Mouse (Mus musculus): ENCODE results near the gene Ralgps1. TPM values are rescaled to one million over a fixed set of nuclear protein-coding genes. Genes with fewer than 3 reads are reported as not detected.
A peak's percentile ranks its signal among the peaks of the same experiment; 100 is the strongest.

The Ralgps1 gene
- polyA plus RNA-seq, 1 experiment from 2014 or later, result 42.8 TPM

GRCm38 (mm10) chr2:33228077-33228476 is 143.2 kb downstream of the Ralgps1 start:
- Histone ChIP-seq H3K36me3 (no peaks in the 10 kb centered on the region), H3K27me3 (no peaks in the 10 kb centered on the region), H3K4me3 (no peak overlapping the region), H3K27ac (replicated peaks) (no peak overlapping the region), H3K4me1 (replicated peaks) (peaks cover 23% of the 10 kb centered on the region), H3K9ac (no peak overlapping the region), H3K9me3 (no peaks in the 10 kb centered on the region), H3K4me2 (no peak overlapping the region)
- WGBS, result 93% methylated on average over 11 of the region's 11 CpGs
- ATAC-seq (ENCODE audit: low FRiP score, low read depth), result no peak

DNA sequence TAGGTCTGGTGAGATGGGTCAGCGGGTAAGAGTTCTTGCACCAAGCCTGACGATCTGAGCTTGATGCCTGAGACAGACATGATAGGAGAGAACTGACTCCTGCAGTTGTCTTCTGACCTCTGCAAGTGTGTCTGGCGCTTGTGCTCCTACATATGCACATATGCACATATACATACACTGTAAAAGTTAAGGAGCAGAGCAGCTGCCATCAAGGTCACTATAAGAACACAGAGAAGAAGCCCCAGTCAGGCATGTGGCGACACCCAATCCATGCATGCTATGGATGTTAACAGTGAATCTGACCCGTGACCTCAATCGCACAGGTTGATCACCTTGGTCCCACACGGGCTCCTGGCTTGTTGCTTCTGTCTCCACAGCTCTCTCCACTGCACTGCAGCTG is 145.4 kb downstream of the Ralgps1 start:
- 95% methylated on average over 7 of the region's 7 CpGs for WGBS

DNA sequence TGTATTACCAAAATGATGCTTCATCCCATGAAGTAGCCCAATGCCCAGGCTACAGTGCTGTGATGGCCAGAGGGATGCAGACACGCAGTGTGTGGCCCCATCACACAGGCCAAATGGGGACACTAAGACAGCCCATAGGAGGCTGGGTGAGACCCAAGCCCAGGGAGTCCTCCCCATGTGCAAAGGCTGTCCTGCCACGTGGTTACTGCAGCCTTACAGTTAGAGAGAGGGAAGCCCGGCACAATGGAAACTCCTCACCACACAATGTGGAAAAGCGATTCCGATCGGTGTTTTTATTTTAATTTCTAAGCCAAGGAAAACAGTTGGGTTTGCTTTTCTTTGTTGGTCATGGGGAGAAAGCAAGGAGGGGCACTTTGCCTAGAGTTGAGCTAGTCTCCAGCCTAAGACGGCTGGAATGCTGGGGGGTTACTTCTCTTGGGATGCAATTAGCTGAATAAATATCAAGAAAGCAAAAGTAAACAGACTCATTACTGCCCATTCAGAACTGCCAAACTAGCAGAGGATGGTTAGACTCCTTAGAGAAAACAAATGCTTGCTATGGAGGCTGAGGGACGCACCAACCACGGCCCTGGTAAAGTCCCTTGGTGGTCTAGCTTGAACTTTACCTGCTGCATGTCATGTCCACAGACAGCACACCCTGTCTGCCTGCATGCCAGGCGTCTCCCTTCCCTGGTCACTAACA is 147.5 kb downstream of the Ralgps1 start:
- Histone ChIP-seq H3K27ac (replicated peaks) (no peak overlapping the region), H3K27me3 (no peaks in the 10 kb centered on the region), H3K9ac (no peak overlapping the region), H3K36me3 (no peaks in the 10 kb centered on the region), H3K4me3 (no peak overlapping the region), H3K4me2 (no peak overlapping the region), H3K9me3 (no peaks in the 10 kb centered on the region), H3K4me1 (replicated peaks) (peaks cover 32% of the 10 kb centered on the region)
- WGBS, result 78% methylated on average over 10 of the region's 10 CpGs
- ATAC-seq (ENCODE audit: low FRiP score, low read depth), result no peak

More for the DNA sequence above, 145.4 kb downstream of the Ralgps1 start:
- Histone ChIP-seq H3K4me2 (no peak overlapping the region), H3K27me3 (no peaks in the 10 kb centered on the region), H3K36me3 (no peaks in the 10 kb centered on the region), H3K4me1 (replicated peaks) (peaks cover 17% of the 10 kb centered on the region), H3K9me3 (no peaks in the 10 kb centered on the region), H3K9ac (no peak overlapping the region), H3K27ac (replicated peaks) (no peak overlapping the region), H3K4me3 (no peak overlapping the region)
- no peak for ATAC-seq (ENCODE audit: low FRiP score, low read depth)

DNA sequence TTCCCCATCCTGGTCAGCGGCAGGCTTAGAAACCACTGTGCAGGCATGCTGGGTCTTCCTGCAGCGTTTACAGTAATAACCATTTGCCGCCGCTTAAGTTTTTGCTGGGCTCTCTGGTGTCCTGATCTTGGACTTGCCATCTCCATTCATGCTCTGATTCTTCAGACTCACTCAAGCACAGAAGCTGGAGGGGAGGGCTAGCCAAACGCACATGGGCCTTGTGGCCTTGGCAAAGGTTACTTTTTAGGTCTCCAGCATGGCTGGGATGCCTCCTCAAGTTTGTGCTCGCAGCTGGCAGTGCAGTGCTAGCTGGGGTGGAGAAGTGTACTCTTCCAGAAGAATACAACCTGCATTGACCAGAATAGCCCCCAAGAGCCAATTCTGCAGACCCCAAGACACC is 148.8 kb downstream of the Ralgps1 start:
- no peak overlapping the region for H3K4me2 ChIP-seq
- no peak overlapping the region for H3K4me3 ChIP-seq
- 87% methylated on average over 6 of the region's 6 CpGs for WGBS
- peaks cover 42% of the 10 kb centered on the region for H3K4me1 ChIP-seq (replicated peaks)
- ATAC-seq (ENCODE audit: low FRiP score, low read depth), result no peak
- H3K9me3 ChIP-seq, result no peaks in the 10 kb centered on the region
- H3K27ac ChIP-seq (replicated peaks), result no peak overlapping the region
- no peaks in the 10 kb centered on the region for H3K27me3 ChIP-seq
- H3K9ac ChIP-seq, result no peak overlapping the region
- no peaks in the 10 kb centered on the region for H3K36me3 ChIP-seq

DNA sequence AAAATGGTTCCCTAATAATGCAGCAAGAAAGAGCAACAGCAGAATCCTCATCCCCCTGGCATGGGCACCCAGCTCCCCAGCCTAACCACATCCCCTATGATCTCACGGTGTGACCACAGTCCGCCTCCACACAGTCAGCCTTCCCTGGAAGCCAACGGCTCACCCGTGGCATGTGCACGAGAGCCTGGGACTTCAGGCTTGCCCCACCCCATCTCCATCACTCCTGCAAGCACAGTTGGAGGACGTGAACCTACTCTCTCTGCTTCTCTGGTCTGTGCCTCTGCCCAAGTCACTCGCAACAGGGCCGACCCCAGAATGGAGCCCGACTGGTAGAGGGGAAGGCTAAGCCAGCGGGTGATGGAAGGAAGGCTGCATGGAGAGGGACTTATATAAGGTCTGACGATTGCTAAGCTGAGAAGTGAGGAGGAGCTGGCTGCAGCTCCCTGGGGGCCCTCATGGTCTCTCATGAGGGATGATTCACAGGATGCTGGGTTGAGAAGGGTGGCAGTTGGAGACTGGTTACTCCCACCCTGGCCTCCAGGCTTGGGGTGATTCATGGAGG is 149.9 kb downstream of the Ralgps1 start:
- Histone ChIP-seq H3K9me3 (no peaks in the 10 kb centered on the region), H3K4me1 (replicated peaks) (peaks cover 42% of the 10 kb centered on the region), H3K27ac (replicated peaks) (no peak overlapping the region), H3K36me3 (no peaks in the 10 kb centered on the region), H3K27me3 (no peaks in the 10 kb centered on the region), H3K4me3 (no peak overlapping the region), H3K4me2 (no peak overlapping the region), H3K9ac (no peak overlapping the region)
- WGBS, result 91% methylated on average over 11 of the region's 11 CpGs
- ATAC-seq (ENCODE audit: low FRiP score, low read depth), result no peak

GRCm38 (mm10) chr2:33220674-33221338 is 150.5 kb downstream of the Ralgps1 start:
- H3K4me3 ChIP-seq, result no peak overlapping the region
- peaks cover 48% of the 10 kb centered on the region for H3K4me1 ChIP-seq (replicated peaks)
- ATAC-seq (ENCODE audit: low FRiP score, low read depth), result no peak
- H3K9me3 ChIP-seq, result no peaks in the 10 kb centered on the region
- H3K9ac ChIP-seq, result no peak overlapping the region
- WGBS, result 93% methylated on average over 10 of the region's 10 CpGs
- no peaks in the 10 kb centered on the region for H3K36me3 ChIP-seq
- no peaks in the 10 kb centered on the region for H3K27me3 ChIP-seq
- no peak overlapping the region for H3K27ac ChIP-seq (replicated peaks)
- no peak overlapping the region for H3K4me2 ChIP-seq

GRCm38 (mm10) chr2:33220246-33220645 is 151.0 kb downstream of the Ralgps1 start:
- ATAC-seq (ENCODE audit: low FRiP score, low read depth), result no peak
- Histone ChIP-seq H3K4me2 (no peak overlapping the region), H3K36me3 (no peaks in the 10 kb centered on the region), H3K4me3 (no peak overlapping the region), H3K27ac (replicated peaks) (0 out of 2 replicates have a peak overlapping the region, but pooled peaks have one; percentile 14), H3K9ac (no peak overlapping the region), H3K4me1 (replicated peaks) (peaks cover 53% of the 10 kb centered on the region), H3K27me3 (no peaks in the 10 kb centered on the region), H3K9me3 (no peaks in the 10 kb centered on the region)
- 79% methylated on average over 6 of the region's 6 CpGs for WGBS

GRCm38 (mm10) chr2:33219637-33220036 is 151.6 kb downstream of the Ralgps1 start:
- no peak for ATAC-seq (ENCODE audit: low FRiP score, low read depth)
- H3K9ac ChIP-seq, result no peak overlapping the region
- peaks cover 57% of the 10 kb centered on the region for H3K4me1 ChIP-seq (replicated peaks)
- H3K27ac ChIP-seq (replicated peaks), result no peak overlapping the region
- no peaks in the 10 kb centered on the region for H3K36me3 ChIP-seq
- H3K4me3 ChIP-seq, result no peak overlapping the region
- no peaks in the 10 kb centered on the region for H3K27me3 ChIP-seq
- WGBS, result 85% methylated on average over 4 of the region's 4 CpGs
- no peak overlapping the region for H3K4me2 ChIP-seq
- H3K9me3 ChIP-seq, result no peaks in the 10 kb centered on the region

- H3K9me3 ChIP-seq, result no peaks in the 10 kb centered on the region
- ATAC-seq (ENCODE audit: low FRiP score, low read depth), result no peak
- no peak overlapping the region for H3K4me2 ChIP-seq
- WGBS, result 69% methylated on average over 11 of the region's 11 CpGs
- H3K27ac ChIP-seq (replicated peaks), result no peak overlapping the region
- no peaks in the 10 kb centered on the region for H3K27me3 ChIP-seq
- H3K9ac ChIP-seq, result no peak overlapping the region
- H3K4me1 ChIP-seq (replicated peaks), result peaks cover 54% of the 10 kb centered on the region
- no peaks in the 10 kb centered on the region for H3K36me3 ChIP-seq
- no peak overlapping the region for H3K4me3 ChIP-seq
Measured at GRCm38 (mm10) chr2:33218903-33219625, 152.2 kb downstream of the Ralgps1 start.

- WGBS, result 55% methylated on average over 3 of the region's 3 CpGs
- H3K27me3 ChIP-seq, result no peaks in the 10 kb centered on the region
- no peak for ATAC-seq (ENCODE audit: low FRiP score, low read depth)
- no peak overlapping the region for H3K4me3 ChIP-seq
- peaks cover 50% of the 10 kb centered on the region for H3K4me1 ChIP-seq (replicated peaks)
- no peaks in the 10 kb centered on the region for H3K36me3 ChIP-seq
- H3K4me2 ChIP-seq, result peak overlapping the region; percentile 42
- H3K9me3 ChIP-seq, result no peaks in the 10 kb centered on the region
- no peak overlapping the region for H3K27ac ChIP-seq (replicated peaks)
- H3K9ac ChIP-seq, result no peak overlapping the region
Measured at GRCm38 (mm10) chr2:33217425-33217794, 153.9 kb downstream of the Ralgps1 start.

- H3K9me3 ChIP-seq, result no peaks in the 10 kb centered on the region
- H3K9ac ChIP-seq, result peak overlapping the region; percentile 38
- no peaks in the 10 kb centered on the region for H3K36me3 ChIP-seq
- H3K27me3 ChIP-seq, result no peaks in the 10 kb centered on the region
- H3K4me2 ChIP-seq, result peak overlapping the region; percentile 42
- ATAC-seq (ENCODE audit: low FRiP score, low read depth), result no peak
- 15% methylated on average over 18 of the region's 18 CpGs for WGBS
- peaks cover 50% of the 10 kb centered on the region for H3K4me1 ChIP-seq (replicated peaks)
- H3K4me3 ChIP-seq, result peak overlapping the region; percentile 25
- peak overlapping the region; percentile 57; the same call in 1 of the 2 replicates for H3K27ac ChIP-seq (replicated peaks)
Measured at GRCm38 (mm10) chr2:33216645-33217424, 154.5 kb downstream of the Ralgps1 start.

All from hindbrain, embryonic 15.5 days (tissue).